Mouse (Mus musculus) olfactory bulb, adult 2 months (tissue): ENCODE data around the gene Gm20481.
"Not testable (repeated sequence)": the region's sequence is repeated elsewhere in the genome, so short reads cannot be mapped to it uniquely, and the experiment has no call there.

Source experiments
- CTCF ChIP-seq: fragments of 200-500 bp; IDR thresholded peaks from 2 replicates; pipeline ENCODE4 v1.5.1; 2012; ENCODE audit warnings: low read depth, mild to moderate bottlenecking, low read length, moderate library complexity; ENCODE audit not compliant: insufficient read depth
- POLR2A ChIP-seq: fragments of 200-500 bp; IDR thresholded peaks from 2 replicates; pipeline ENCODE4 v1.6.1; 2012; ENCODE audit warnings: mild to moderate bottlenecking, low read depth, low read length, moderate library complexity; ENCODE audit not compliant: insufficient read depth

- TF ChIP-seq CTCF, POLR2A: not testable (repeated sequence)
Measured at GRCm38 (mm10) chr17:34995927-34996326, 26.2 kb downstream of the Gm20481 start.
